10 mouse cellular contexts compared by ENCODE assay signal in the genomic region with DNA sequence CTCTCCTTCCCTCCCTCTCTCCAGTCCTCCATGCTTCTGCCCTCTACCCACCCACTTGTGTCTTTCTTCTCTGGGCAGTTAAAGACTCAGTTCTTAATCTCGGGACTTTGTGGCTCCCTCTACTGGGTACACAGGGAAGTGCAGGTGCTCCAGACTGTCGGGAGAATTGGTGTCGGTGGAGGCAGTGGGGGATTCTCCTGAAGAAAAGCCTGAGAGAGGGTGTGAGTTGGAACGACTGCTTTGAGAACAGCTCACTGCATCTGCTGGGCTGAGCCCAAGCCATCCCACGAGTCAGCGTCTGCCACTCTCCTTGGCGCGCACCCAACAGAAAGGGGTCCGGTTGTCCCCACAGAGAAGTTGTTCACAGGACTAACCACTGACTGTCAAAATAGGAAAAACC. TPM values are rescaled to one million over a fixed set of nuclear protein-coding genes. Genes with fewer than 3 reads are reported as not detected.
DNase-seq lines count a peak whose midpoint lies in the region; ATAC-seq and TF ChIP-seq lines count a peak whose summit lies in the region.
"Had no signal": no experiment of that assay in that cellular context is flagged by ENCODE, and none has a peak within 500 bp of the region (broad histone marks: within the 10 kb centered on the region; RNA-seq: fewer than 3 reads in every experiment).

No protein-coding gene starts in this region.

- H3K9me3 ChIP-seq in heart, embryonic 10.5 days: no peaks in the 10 kb centered on the region
- H3K9me3 ChIP-seq in embryonic facial prominence, embryonic 10.5 days: no peaks in the 10 kb centered on the region; the same call in 1 of the 2 replicates
- no peaks in the 10 kb centered on the region for H3K9me3 ChIP-seq in midbrain, postnatal 0 days (ENCODE audit: low read length)
- H3K9me3 ChIP-seq: embryonic facial prominence, embryonic 13.5 days had no signal

- no peak overlapping the region for H3K9ac ChIP-seq in midbrain, postnatal 0 days (replicated peaks; ENCODE audit: low read length, poor library complexity, severe bottlenecking)
- H3K9ac ChIP-seq: embryonic facial prominence, embryonic 13.5 days; liver, embryonic 13.5 days had no signal

- 41% methylated on average over 9 of the region's 9 CpGs for WGBS in heart, embryonic 10.5 days
- WGBS in embryonic facial prominence, embryonic 10.5 days: 48% methylated on average over 9 of the region's 9 CpGs
- 39% methylated on average over 9 of the region's 9 CpGs for WGBS in midbrain, postnatal 0 days

- DNase-seq in heart, adult 11 months: peak; percentile 92
- DNase-seq in heart, embryonic 10.5 days (ENCODE audit: low spot score): no peak
- DNase-seq in urinary bladder, postnatal 36 days (ENCODE audit: low spot score in 2 of 2): peak; percentile 51 to 57
- no peak for DNase-seq in urinary bladder, adult 2 months (ENCODE audit: low spot score)
- DNase-seq in embryonic facial prominence, embryonic 10.5 days (ENCODE audit: low spot score): peak; percentile 73
- peak; percentile 21 to 49 for DNase-seq in layer of hippocampus, adult 2 months (ENCODE audit: low spot score in 2 of 2)
- peak; percentile 45 for DNase-seq in midbrain, postnatal 0 days (ENCODE audit: low spot score)
- DNase-seq: liver, embryonic 13.5 days had no signal

- peaks cover 16% of the 10 kb centered on the region; the same call in 1 of the 2 replicates for H3K27me3 ChIP-seq in heart, embryonic 10.5 days (ENCODE audit: insufficient read depth, poor library complexity, severe bottlenecking)
- H3K27me3 ChIP-seq in embryonic facial prominence, embryonic 10.5 days (replicated peaks; ENCODE audit: low read depth, poor library complexity, severe bottlenecking): peaks cover 16% of the 10 kb centered on the region
- no peaks in the 10 kb centered on the region for H3K27me3 ChIP-seq in midbrain, postnatal 0 days (ENCODE audit: insufficient read depth, low read length)
- H3K27me3 ChIP-seq: embryonic facial prominence, embryonic 13.5 days had no signal

- peak; percentile 88 for TF ChIP-seq CTCF in layer of hippocampus, adult 2 months (conservative IDR thresholded peaks at IDR 0.05)
- peak; percentile 78 for TF ChIP-seq CTCF in midbrain, postnatal 0 days (IDR thresholded peaks at IDR 0.05)

- no peak overlapping the region for H3K4me2 ChIP-seq in midbrain, postnatal 0 days (ENCODE audit: low read depth, low read length, poor library complexity, severe bottlenecking)
- H3K4me2 ChIP-seq: embryonic facial prominence, embryonic 13.5 days; liver, embryonic 13.5 days had no signal

- no peaks in the 10 kb centered on the region for H3K36me3 ChIP-seq in heart, embryonic 10.5 days
- no peaks in the 10 kb centered on the region for H3K36me3 ChIP-seq in embryonic facial prominence, embryonic 10.5 days (replicated peaks)
- H3K36me3 ChIP-seq in midbrain, postnatal 0 days (ENCODE audit: insufficient read depth, low read length): no peaks in the 10 kb centered on the region
- H3K36me3 ChIP-seq: embryonic facial prominence, embryonic 13.5 days; liver, embryonic 13.5 days had no signal

- H3K4me1 ChIP-seq in heart, embryonic 10.5 days: peaks cover 6% of the 10 kb centered on the region
- peaks cover 15% of the 10 kb centered on the region for H3K4me1 ChIP-seq in embryonic facial prominence, embryonic 10.5 days
- H3K4me1 ChIP-seq in midbrain, postnatal 0 days (ENCODE audit: insufficient read depth, low read length): no peaks in the 10 kb centered on the region

- no peak overlapping the region for H3K27ac ChIP-seq in heart, embryonic 10.5 days
- no peak overlapping the region for H3K27ac ChIP-seq in embryonic facial prominence, embryonic 10.5 days (replicated peaks)
- no peak overlapping the region for H3K27ac ChIP-seq in layer of hippocampus, adult 2 months
- H3K27ac ChIP-seq in midbrain, postnatal 0 days (ENCODE audit: low read depth, low read length): no peak overlapping the region
- H3K27ac ChIP-seq: embryonic facial prominence, embryonic 13.5 days; liver, embryonic 13.5 days had no signal

- no peak overlapping the region for H3K4me3 ChIP-seq in heart, embryonic 10.5 days
- H3K4me3 ChIP-seq in embryonic facial prominence, embryonic 10.5 days: no peak overlapping the region
- H3K4me3 ChIP-seq in layer of hippocampus, adult 2 months: no peak overlapping the region
- H3K4me3 ChIP-seq in midbrain, postnatal 0 days (ENCODE audit: low read depth, low read length): no peak overlapping the region
- H3K4me3 ChIP-seq: embryonic facial prominence, embryonic 13.5 days; liver, embryonic 13.5 days had no signal

- no peak for ATAC-seq in midbrain, postnatal 0 days (ENCODE audit: low FRiP score)
- ATAC-seq in monocyte, adult 5-6 weeks (replicated peaks; ENCODE audit: insufficient number of reproducible peaks, low FRiP score, low TSS enrichment, poor library complexity, severe bottlenecking): no peak

RNA-seq across cellular contexts. Expression of a gene that starts 28.5 kb away (rescaled TPM):
- 1.2 and 3.7 TPM in 2 replicates for polyA plus RNA-seq in heart, embryonic 10.5 days (2016; fragmentation: Nextera tagmentation; extraction: Ambion mirVana)
- 8.3 and 13.5 TPM in 2 replicates for polyA plus RNA-seq in urinary bladder, adult 2 months (2012; rRNA removed)
- polyA plus RNA-seq in embryonic facial prominence, embryonic 10.5 days (2016; fragmentation: Nextera tagmentation; extraction: Ambion mirVana): 6.1 and 8.7 TPM in 2 replicates
- 10 to 100 TPM; 15.5 to 16.2 TPM for total RNA-seq in layer of hippocampus, adult 2 months (2021)
- 0.76 and 1.3 TPM in 2 replicates for total RNA-seq in midbrain, postnatal 0 days (2014; rRNA removed)
- 1.1 and 1.3 TPM in 2 replicates for polyA plus RNA-seq in midbrain, postnatal 0 days (2015; fragmentation: Nextera tagmentation; extraction: Ambion mirVana)
- total RNA-seq in monocyte, adult 5-6 weeks (2017): not detected in 3 replicates

RNA-seq across cellular contexts. Expression of a gene that starts 33.2 kb away (rescaled TPM):
- 5.2 and 6.3 TPM in 2 replicates for polyA plus RNA-seq in heart, embryonic 10.5 days (2016; fragmentation: Nextera tagmentation; extraction: Ambion mirVana)
- 20.2 and 25.6 TPM in 2 replicates for polyA plus RNA-seq in urinary bladder, adult 2 months (2012; rRNA removed)
- 2.4 and 3.0 TPM in 2 replicates for polyA plus RNA-seq in embryonic facial prominence, embryonic 10.5 days (2016; fragmentation: Nextera tagmentation; extraction: Ambion mirVana)
- total RNA-seq in layer of hippocampus, adult 2 months (2021): 1 to 10 TPM in 1 of 2 experiments, under 1 TPM in 1; 0.86 to 1.3 TPM
- 3.1 and 3.2 TPM in 2 replicates for total RNA-seq in midbrain, postnatal 0 days (2014; rRNA removed)
- polyA plus RNA-seq in midbrain, postnatal 0 days (2015; fragmentation: Nextera tagmentation; extraction: Ambion mirVana): 0.27 and 0.30 TPM in 2 replicates
- total RNA-seq in monocyte, adult 5-6 weeks (2017): not detected in 3 replicates

RNA-seq across cellular contexts. Expression of a gene that starts 54.1 kb away (rescaled TPM):
- 2.6 and 4.0 TPM in 2 replicates for polyA plus RNA-seq in heart, embryonic 10.5 days (2016; fragmentation: Nextera tagmentation; extraction: Ambion mirVana)
- polyA plus RNA-seq in urinary bladder, adult 2 months (2012; rRNA removed): 2.4 and 2.6 TPM in 2 replicates
- polyA plus RNA-seq in embryonic facial prominence, embryonic 10.5 days (2016; fragmentation: Nextera tagmentation; extraction: Ambion mirVana): 8.4 and 8.5 TPM in 2 replicates
- total RNA-seq in layer of hippocampus, adult 2 months (2021): 1 to 10 TPM; 2.5 to 5.4 TPM
- total RNA-seq in midbrain, postnatal 0 days (2014; rRNA removed): 4.6 and 6.0 TPM in 2 replicates
- polyA plus RNA-seq in midbrain, postnatal 0 days (2015; fragmentation: Nextera tagmentation; extraction: Ambion mirVana): 5.2 and 5.3 TPM in 2 replicates
- total RNA-seq in monocyte, adult 5-6 weeks (2017): 0.38 to 2.7 TPM in 2 of 3 replicates, not detected in the other

Comparison
In these comparisons a context has a peak if more than half of its experiments do, and no peak if none do; other contexts are left out.
1. DNase-seq: peak in heart, adult 11 months (single experiment), urinary bladder, postnatal 36 days (2 of 2), embryonic facial prominence, embryonic 10.5 days (single experiment), layer of hippocampus, adult 2 months (2 of 2) and midbrain, postnatal 0 days (single experiment); none in heart, embryonic 10.5 days (single experiment) and urinary bladder, adult 2 months (single experiment).